Mouse (Mus musculus) MEL (cell line): ENCODE results near the gene Prkag3. TPM values are rescaled to one million over a fixed set of nuclear protein-coding genes. Genes with fewer than 3 reads are reported as not detected.

Experiments
- DNase-seq: peaks from one replicate; pipeline ENCODE4 v3.0.0; 2011; ENCODE audit warnings: low read depth, low spot score
- H3K27ac ChIP-seq: 2 replicates; pipeline ENCODE4 v1.5.1; 2012; ENCODE audit warnings: low read depth, mild to moderate bottlenecking, control low read depth, low read length, moderate library complexity; ENCODE audit not compliant: control insufficient read depth
- H3K27me3 ChIP-seq, 2 experiments: fragments of 150-350 bp in 1 of 2; sonication (generic) in 1 of 2; 2 replicates each; pipeline ENCODE4 v1.6.1; 2012; ENCODE audit warnings: low read length in 2 of 2, mild to moderate bottlenecking in 2 of 2, improper control_type of control experiment in 1 of 2, moderate library complexity in 1 of 2; ENCODE audit not compliant: insufficient read depth in 2 of 2, control insufficient read depth in 1 of 2
- H3K36me3 ChIP-seq, 2 experiments: 2 replicates each; pipeline ENCODE4 v1.6.1; 2012 to 2014; ENCODE audit warnings: low read length in 2 of 2, improper control_type of control experiment in 1 of 2, inconsistent platforms in 1 of 2, mild to moderate bottlenecking in 1 of 2; ENCODE audit not compliant: insufficient read depth in 2 of 2, control insufficient read depth in 1 of 2
- H3K4me1 ChIP-seq, 2 experiments: fragments of 150-350 bp in 1 of 2; sonication (generic) in 1 of 2; 2 replicates each; pipeline ENCODE4 v1.6.1; 2012; ENCODE audit warnings: low read length in 2 of 2, improper control_type of control experiment in 1 of 2, mild to moderate bottlenecking in 1 of 2; ENCODE audit not compliant: insufficient read depth in 2 of 2, control insufficient read depth in 1 of 2
- H3K4me3 ChIP-seq, 2 experiments: fragments of 150-350 bp in 1 of 2; sonication (generic) in 1 of 2; 2 replicates each; pipeline ENCODE4 v1.5.1; 2012; ENCODE audit warnings: low read depth in 2 of 2, low read length in 2 of 2, mild to moderate bottlenecking in 2 of 2, moderate library complexity in 2 of 2, control low read depth in 1 of 2, improper control_type of control experiment in 1 of 2; ENCODE audit not compliant: control insufficient read depth in 1 of 2, insufficient read depth in 1 of 2
- H3K79me2 ChIP-seq: 2 replicates; pipeline ENCODE4 v1.6.1; 2012; ENCODE audit warnings: mild to moderate bottlenecking, low read length, moderate library complexity; ENCODE audit not compliant: control insufficient read depth, poor library complexity, insufficient read depth
- H3K9ac ChIP-seq: 2 replicates; pipeline ENCODE4 v1.6.1; 2012; ENCODE audit warnings: low read depth, mild to moderate bottlenecking, control low read depth, low read length, moderate library complexity; ENCODE audit not compliant: control insufficient read depth, poor library complexity, severe bottlenecking
- H3K9me3 ChIP-seq: fragments of 150-350 bp; sonication (generic); replicated peaks from 2 replicates; pipeline ENCODE4 v1.6.1; 2012; ENCODE audit warnings: mild to moderate bottlenecking, low read length, improper control_type of control experiment, moderate library complexity; ENCODE audit not compliant: insufficient read depth
- BHLHE40 ChIP-seq: IDR thresholded peaks from 2 replicates; pipeline ENCODE4 v1.6.1; 2012; ENCODE audit warnings: low read depth, mild to moderate bottlenecking, inconsistent platforms, low read length, improper control_type of control experiment, borderline replicate concordance
- CHD1 ChIP-seq: IDR thresholded peaks from 2 replicates; pipeline ENCODE4 v1.6.1; 2012; ENCODE audit warnings: low read depth, mild to moderate bottlenecking, inconsistent platforms, low read length, improper control_type of control experiment
- CHD2 ChIP-seq: IDR thresholded peaks from 2 replicates; pipeline ENCODE4 v1.6.1; 2011; ENCODE audit warnings: low read length, improper control_type of control experiment
- CTCF ChIP-seq, 3 experiments: IDR thresholded peaks in 2 of 3; conservative IDR thresholded peaks in 1 of 3; 2 replicates each; pipeline ENCODE4 v1.5.1; 2011 to 2012; ENCODE audit warnings: low read length in 3 of 3, low read depth in 2 of 3, mild to moderate bottlenecking in 2 of 3, improper control_type of control experiment in 1 of 3, inconsistent platforms in 1 of 3, mixed read lengths in 1 of 3, moderate library complexity in 1 of 3; ENCODE audit not compliant: control insufficient read depth in 1 of 3, insufficient read depth in 1 of 3, poor library complexity in 1 of 3, severe bottlenecking in 1 of 3
- E2F4 ChIP-seq: IDR thresholded peaks from 2 replicates; pipeline ENCODE4 v1.6.1; 2011; ENCODE audit warnings: low read depth, low read length, improper control_type of control experiment, borderline replicate concordance
- JUND ChIP-seq: IDR thresholded peaks from 2 replicates; pipeline ENCODE4 v1.6.1; 2011; ENCODE audit warnings: low read depth, mild to moderate bottlenecking, improper control_type of control experiment, low read length
- MAFK ChIP-seq: IDR thresholded peaks from 2 replicates; pipeline ENCODE4 v1.6.1; 2011; ENCODE audit warnings: low read depth, mild to moderate bottlenecking, low read length, improper control_type of control experiment, borderline replicate concordance
- MEF2A ChIP-seq: IDR thresholded peaks from 2 replicates; pipeline ENCODE4 v1.6.1; 2014; ENCODE audit warnings: low read depth, mild to moderate bottlenecking, inconsistent platforms, low read length, improper control_type of control experiment; ENCODE audit not compliant: poor library complexity, insufficient replicate concordance, severe bottlenecking; ENCODE audit errors: extremely low read depth
- MXI1 ChIP-seq: IDR thresholded peaks from 2 replicates; pipeline ENCODE4 v1.6.1; 2011; ENCODE audit warnings: mild to moderate bottlenecking, low read depth, low read length, improper control_type of control experiment
- POLR2A ChIP-seq, 2 experiments: IDR thresholded peaks; 2 replicates each; pipeline ENCODE4 v1.6.1; 2011 to 2012; ENCODE audit warnings: low read length in 2 of 2, mild to moderate bottlenecking in 2 of 2, control low read depth in 1 of 2, improper control_type of control experiment in 1 of 2, low read depth in 1 of 2, moderate library complexity in 1 of 2; ENCODE audit not compliant: control insufficient read depth in 1 of 2, insufficient read depth in 1 of 2, poor library complexity in 1 of 2
- POLR2AphosphoS2 ChIP-seq: IDR thresholded peaks from 2 replicates; pipeline ENCODE4 v1.6.1; 2011; ENCODE audit warnings: low read length, improper control_type of control experiment
- RAD21 ChIP-seq: IDR thresholded peaks from 2 replicates; pipeline ENCODE4 v1.6.1; 2011; ENCODE audit warnings: mild to moderate bottlenecking, low read depth, low read length, improper control_type of control experiment
- RCOR1 ChIP-seq: IDR thresholded peaks from 2 replicates; pipeline ENCODE4 v1.6.1; 2012; ENCODE audit warnings: low read depth, mild to moderate bottlenecking, inconsistent platforms, low read length, improper control_type of control experiment
- ZC3H11A ChIP-seq: IDR thresholded peaks from 2 replicates; pipeline ENCODE4 v1.6.1; 2012; ENCODE audit warnings: low read depth, mild to moderate bottlenecking, inconsistent platforms, low read length, improper control_type of control experiment
- ZKSCAN1 ChIP-seq: IDR thresholded peaks from 2 replicates; pipeline ENCODE4 v1.6.1; 2012; ENCODE audit warnings: low read depth, mild to moderate bottlenecking, inconsistent platforms, low read length, improper control_type of control experiment, moderate library complexity
- ZMIZ1 ChIP-seq: IDR thresholded peaks from 2 replicates; pipeline ENCODE4 v1.6.1; 2012; ENCODE audit warnings: low read depth, mild to moderate bottlenecking, inconsistent platforms, low read length, improper control_type of control experiment, moderate library complexity
- ZNF384 ChIP-seq: IDR thresholded peaks from 2 replicates; pipeline ENCODE4 v1.6.1; 2012; ENCODE audit warnings: low read depth, mild to moderate bottlenecking, inconsistent platforms, low read length, improper control_type of control experiment
- polyA plus RNA-seq, 2 experiments: library from polyadenylated mRNA; stranded (reverse) in 1 of 2; unstranded in 1 of 2; fragments of >175 nt in 1 of 2; fragments of >200 nt in 1 of 2; gene quantifications; 2 replicates each; pipeline versions ENCODE4 v1.2.1 to v1.2.4; 2012; ENCODE audit warnings: low replicate concordance in 2 of 2, low read depth in 1 of 2; ENCODE audit not compliant: insufficient read length in 2 of 2, insufficient read depth in 1 of 2, missing spikeins in 1 of 2
- total RNA-seq: library from RNA; depleted of rRNA; stranded (reverse); fragments of 300-350 nt; gene quantifications from 2 replicates; pipeline ENCODE4 v1.2.3, GENCODE M21; 2012

Gene Prkag3
- total and polyA plus RNA-seq, 3 experiments = 0.03 TPM; not detected in 2

DNA sequence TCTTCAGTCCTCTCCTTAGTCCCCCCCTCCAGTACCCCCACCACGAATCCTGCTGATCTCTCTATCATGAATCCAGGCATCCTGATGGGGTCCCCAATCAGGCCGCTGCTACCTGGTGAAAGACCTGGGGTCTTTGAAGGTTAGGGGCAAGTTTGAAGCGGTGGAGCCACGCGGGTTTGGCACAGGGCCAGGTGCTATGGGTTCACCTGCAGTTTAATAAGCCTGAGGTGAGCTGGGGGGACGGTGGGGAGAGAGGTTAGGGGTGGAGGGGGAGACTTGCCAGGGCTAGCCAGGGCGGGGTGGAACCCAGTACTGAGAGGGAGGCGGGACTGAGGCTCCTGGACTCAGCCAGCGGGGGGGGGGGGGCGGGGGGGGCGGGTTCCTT is 46.1 kb upstream of the Prkag3 start:
- Histone ChIP-seq H3K9ac (no peak overlapping the region), H3K36me3 (no peaks in the 10 kb centered on the region), H3K4me3 (no peak overlapping the region), H3K4me1 (no peaks in the 10 kb centered on the region), H3K27me3 (peaks cover 2% of the 10 kb centered on the region in 2 experiments; a peak in 1 of 4 replicates), H3K27ac (no peak overlapping the region), H3K9me3 (no peaks in the 10 kb centered on the region), H3K79me2 (no peaks in the 10 kb centered on the region)
- TF ChIP-seq RAD21 (no peak), RCOR1 (no peak), CHD2 (no peak), BHLHE40 (no peak), MXI1 (no peak), POLR2AphosphoS2 (no peak), JUND (no peak), E2F4 (no peak), ZKSCAN1 (no peak)
- DNase-seq = no peak

DNA sequence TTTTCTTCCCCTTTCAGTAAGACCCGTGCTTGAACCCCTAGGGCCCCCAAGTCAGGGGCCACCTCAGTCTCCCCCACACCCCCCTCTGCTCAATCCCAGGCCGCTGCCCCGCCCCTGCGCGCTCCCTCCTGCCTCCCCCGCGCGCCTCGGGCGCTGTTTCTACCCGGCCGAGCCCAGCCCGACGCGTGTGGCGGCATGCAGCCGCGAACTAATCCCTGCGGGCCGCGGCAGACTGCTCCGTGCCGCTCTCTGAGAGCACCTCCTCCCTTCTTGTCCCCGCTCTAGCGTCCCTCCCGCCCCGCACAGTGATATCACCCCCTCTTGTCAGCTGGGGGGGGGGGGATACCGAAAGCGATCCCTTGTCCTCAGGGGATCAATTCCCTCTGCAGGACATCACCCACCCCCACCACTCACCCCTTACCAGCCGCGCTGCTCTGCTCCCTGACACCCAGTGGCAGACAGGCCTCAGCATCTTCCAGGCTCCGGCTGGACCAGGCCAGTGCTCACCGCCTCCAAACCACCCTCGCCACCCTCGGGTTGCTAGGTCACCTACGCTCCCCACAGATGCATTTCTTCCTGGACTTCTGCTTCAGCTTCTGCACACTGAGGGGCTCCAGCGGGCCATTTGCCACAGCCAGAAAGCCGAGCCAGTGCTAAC is 45.6 kb upstream of the Prkag3 start:
- no peaks in the 10 kb centered on the region for H3K9me3 ChIP-seq
- no peaks in the 10 kb centered on the region for H3K79me2 ChIP-seq
- no peak for DNase-seq
- H3K4me3 ChIP-seq = no peak overlapping the region
- peaks cover 2% of the 10 kb centered on the region in 2 experiments; a peak in 1 of 4 replicates for H3K27me3 ChIP-seq
- no peaks in the 10 kb centered on the region for H3K36me3 ChIP-seq
- H3K4me1 ChIP-seq = no peaks in the 10 kb centered on the region
- H3K27ac ChIP-seq = no peak overlapping the region
- TF ChIP-seq CHD1 (no peak), ZMIZ1 (no peak), ZC3H11A (no peak)
- H3K9ac ChIP-seq = no peak overlapping the region

- Histone ChIP-seq H3K36me3 (no peaks in the 10 kb centered on the region), H3K4me1 (no peaks in the 10 kb centered on the region), H3K4me3 (no peak overlapping the region), H3K27me3 (no peaks in the 10 kb centered on the region), H3K9ac (no peak overlapping the region), H3K9me3 (no peaks in the 10 kb centered on the region), H3K79me2 (no peaks in the 10 kb centered on the region), H3K27ac (no peak overlapping the region)
- no peak for DNase-seq
- TF ChIP-seq JUND (no peak), CTCF (IDR thresholded peaks at IDR 0.05 in 2 of 3, conservative IDR thresholded peaks at IDR 0.05 in 1 of 3; ENCODE audit: control insufficient read depth in 1 of 3, insufficient read depth in 1 of 3, low read depth in 2 of 3, low read length in 3 of 3, poor library complexity in 1 of 3, severe bottlenecking in 1 of 3) (no peak), MEF2A (no peak), E2F4 (no peak), ZNF384 (no peak), MAFK (no peak), POLR2A (IDR thresholded peaks at IDR 0.05; ENCODE audit: control insufficient read depth in 1 of 2, insufficient read depth in 1 of 2, low read depth in 1 of 2, low read length in 2 of 2, poor library complexity in 1 of 2) (no peak)
These were observed 44.0 kb upstream of the Prkag3 start for GRCm38 (mm10) chr1:74792831-74793660.
